Mouse (Mus musculus): ENCODE measurements at regions not wholly inside any gene's neighbourhood (a gene's known extent, or its start where the extent isn't known, plus 50 kb on each side); places are given as distances from the start of the nearest gene placed in this dataset.

DNA sequence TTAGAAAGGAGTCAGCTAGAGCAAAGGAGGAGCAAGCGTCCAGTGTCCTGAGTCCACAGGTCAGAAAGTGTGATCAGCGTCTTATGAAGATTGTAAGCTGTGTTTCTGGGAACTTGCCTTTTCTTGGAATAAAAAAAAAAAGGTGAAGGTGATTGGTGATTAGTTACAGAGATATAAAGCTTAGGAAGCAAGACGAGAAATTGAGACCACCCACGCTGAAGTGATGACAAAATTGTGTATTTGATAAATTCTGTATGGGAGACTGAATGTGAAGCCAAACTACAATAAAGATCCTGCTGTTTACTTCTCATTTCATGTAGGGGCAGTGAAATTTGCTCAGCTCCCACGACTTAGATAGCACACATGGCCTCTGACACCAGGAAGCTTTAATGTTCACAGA lies 109.0 kb upstream of the Spats2l start:
- no peak for DNase-seq (ENCODE audit: low read depth, low spot score)

- DNase-seq (ENCODE audit: low read depth, low spot score) = no peak
Observed at GRCm38 (mm10) chr1:57665724-57666123, 108.2 kb upstream of the Spats2l start.

GRCm38 (mm10) chr1:57666179-57666693 lies 107.7 kb upstream of the Spats2l start:
- no peak for DNase-seq (ENCODE audit: low read depth, low spot score)

DNA sequence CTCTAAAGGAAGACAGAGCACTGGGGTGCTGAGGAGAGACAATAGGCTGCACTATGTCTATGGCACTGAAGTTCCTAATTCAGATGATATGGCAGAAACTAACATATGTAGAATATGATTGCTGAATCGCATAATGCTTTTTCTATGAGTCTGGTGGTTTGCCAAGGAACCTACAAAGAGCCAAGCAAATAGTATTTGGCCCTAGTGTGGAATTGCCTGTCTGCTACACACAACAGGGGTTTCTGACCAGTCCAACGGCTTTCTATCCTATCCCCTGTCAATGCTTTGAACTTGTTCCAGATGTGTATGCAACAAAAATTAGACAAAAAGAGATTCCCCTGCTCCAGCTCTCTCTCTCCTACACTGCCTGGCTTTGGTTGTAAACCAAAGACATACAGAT lies 100.5 kb upstream of the Spats2l start:
- DNase-seq (ENCODE audit: low read depth, low spot score) = no peak

DNA sequence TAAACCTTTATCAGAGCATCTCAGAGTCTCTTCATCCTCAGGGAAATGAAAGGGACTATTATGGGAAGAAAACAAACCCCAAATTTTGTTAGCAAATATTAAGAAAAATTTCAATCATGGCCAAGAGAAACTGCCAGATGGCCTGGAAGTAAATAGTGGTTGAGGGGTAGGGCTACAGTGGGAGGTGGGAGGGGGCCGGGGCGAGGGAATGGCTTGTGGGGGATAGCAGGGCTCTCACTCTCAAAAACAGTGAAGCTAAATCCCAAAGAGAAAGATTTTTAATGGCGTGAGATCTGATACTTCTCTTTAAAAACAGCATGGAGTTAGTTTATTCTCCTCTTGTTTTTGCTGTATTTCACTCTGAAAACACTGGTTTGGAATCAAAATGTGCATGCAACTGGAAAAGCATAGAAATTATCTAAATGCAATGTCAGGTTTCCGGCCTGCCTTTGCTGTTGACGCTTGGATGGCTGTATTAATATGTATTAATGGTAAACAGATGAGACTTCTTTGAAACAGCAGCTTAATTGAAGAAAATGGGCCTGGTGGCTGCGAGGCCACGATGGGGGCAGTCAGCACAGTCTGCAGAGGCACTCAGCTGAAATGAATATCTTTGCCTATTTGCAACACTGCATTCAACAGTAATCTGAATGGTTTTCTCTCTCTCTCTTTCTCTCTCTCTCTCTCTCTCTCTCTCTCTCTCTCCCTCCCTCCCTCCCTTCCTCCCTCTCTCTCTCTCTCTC lies 99.8 kb upstream of the Spats2l start:
- DNase-seq (ENCODE audit: low read depth, low spot score) = no peak

GRCm38 (mm10) chr1:57684387-57685162 lies 89.4 kb upstream of the Spats2l start:
- no peak for DNase-seq (ENCODE audit: low read depth, low spot score)

DNA sequence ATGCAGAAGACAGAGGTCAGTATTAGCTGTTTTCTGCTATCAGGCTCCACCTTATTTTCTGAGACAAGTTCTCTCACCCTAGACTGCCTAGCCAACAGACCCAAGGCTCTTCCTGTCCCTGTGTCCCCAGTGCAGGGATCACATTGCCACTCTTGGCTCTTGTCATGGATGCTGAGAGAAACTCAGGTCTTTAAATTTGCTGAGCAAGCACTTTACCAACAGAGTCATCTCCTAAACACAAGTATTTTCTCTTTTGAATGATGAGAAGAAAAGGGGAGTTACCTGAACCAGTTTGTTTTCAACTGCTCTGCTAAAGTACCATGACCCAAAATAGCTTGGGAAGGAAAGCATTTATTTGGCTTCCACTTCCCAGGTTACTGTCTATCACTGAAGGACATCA lies 84.7 kb upstream of the Spats2l start:
- DNase-seq (ENCODE audit: low read depth, low spot score) = no peak

DNA sequence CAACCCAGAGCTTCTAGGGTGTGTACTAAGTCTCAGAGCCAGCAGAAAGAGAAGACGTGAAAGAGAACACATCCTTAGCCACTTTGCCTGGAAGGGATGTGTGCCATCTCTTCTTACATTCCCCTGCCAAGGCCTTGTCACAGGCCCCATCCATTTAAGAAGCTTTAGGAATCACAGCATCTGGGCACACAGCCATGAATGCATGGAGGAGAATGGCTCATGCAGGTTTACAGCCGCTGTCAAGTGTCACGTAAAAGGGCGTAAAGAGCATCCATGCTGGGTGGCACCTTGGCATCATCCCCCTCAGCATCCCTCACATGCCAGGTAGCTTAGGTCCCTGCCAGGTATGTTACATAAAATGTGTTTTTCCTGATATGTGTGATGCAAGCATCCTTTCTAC lies 66.1 kb upstream of the Spats2l start:
- no peak for DNase-seq (ENCODE audit: low read depth, low spot score)

DNA sequence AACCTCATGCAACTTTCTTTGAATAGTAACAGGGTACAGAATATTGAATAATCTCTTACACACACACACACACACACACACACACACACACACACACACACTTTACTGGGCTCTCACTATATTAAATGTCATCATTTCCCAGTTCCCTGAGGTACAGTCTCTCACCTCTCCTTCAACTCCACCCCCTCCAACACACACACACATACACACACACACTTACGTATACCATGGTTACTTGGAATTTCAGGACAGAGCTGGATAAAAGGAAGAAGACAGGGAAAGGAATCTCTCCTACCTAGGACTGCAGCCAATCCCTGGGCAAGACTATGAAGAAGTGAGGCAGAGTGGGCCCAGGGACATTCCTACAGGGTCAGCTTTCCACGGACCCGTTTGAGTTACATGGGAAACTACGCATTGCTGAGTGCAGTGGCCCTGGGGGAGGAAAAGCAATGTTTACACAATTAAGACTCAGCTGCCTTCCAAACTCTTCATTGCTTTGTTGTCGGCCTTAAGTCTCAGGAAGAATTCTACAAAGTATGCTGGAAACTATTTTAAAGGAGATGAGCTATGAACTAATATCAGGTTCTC lies 61.0 kb upstream of the Spats2l start:
- DNase-seq (ENCODE audit: low read depth, low spot score) = no peak

- DNase-seq (ENCODE audit: low read depth, low spot score) = no peak
Observed at GRCm38 (mm10) chr1:57717139-57717800, 56.7 kb upstream of the Spats2l start.

DNA sequence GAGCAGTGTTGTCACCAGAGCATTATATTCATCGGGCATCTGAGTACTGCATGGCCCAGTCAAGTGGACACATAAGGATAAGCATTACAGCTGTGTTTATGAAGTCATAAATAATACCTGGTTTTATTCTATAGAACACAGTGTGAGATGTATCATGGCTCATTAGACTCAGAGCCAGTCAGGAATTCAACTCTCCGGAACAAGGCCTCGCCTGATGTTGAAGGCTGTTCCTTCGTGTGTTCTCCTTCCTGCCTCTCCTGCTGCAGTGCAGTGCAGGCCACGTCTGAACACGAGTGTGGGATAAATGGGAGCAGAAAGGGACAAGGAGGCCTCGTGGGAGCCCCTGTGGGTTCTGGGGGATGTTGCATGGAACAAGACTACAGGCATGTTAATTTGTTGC lies 55.6 kb upstream of the Spats2l start:
- no peak for DNase-seq (ENCODE audit: low read depth, low spot score)

All from ZHBTc4 (cell line).